Mouse (Mus musculus): ENCODE measurements at regions not wholly inside any gene's neighbourhood (a gene's known extent, or its start where the extent isn't known, plus 50 kb on each side); places are given as distances from the start of the nearest gene placed in this dataset.

DNA sequence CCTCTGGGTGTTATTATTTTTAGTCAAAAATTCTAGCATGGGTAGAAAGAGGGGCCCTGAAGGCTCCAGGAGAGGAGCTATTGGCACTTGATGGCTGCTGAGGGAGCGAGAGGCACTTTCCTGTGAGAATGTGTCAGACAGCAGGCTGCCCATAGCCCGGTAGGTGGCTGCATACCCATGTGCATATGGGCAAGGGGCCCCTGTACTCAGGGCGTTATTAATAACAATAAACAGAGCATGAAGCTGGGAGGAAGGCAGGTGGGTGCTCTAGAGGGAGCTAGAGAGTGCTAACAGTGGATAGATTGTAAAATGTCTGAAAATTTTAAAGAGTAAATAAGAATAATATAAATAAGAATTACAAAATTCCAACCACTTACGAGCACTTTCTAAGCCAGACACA lies 98.2 kb downstream of the Hhipl2 start:
- Histone ChIP-seq H3K4me3 (ENCODE audit: low read depth, low read length) (no peak overlapping the region), H3K36me3 (ENCODE audit: control insufficient read depth, insufficient read depth, low read length) (no peaks in the 10 kb centered on the region), H3K4me2 (replicated peaks; ENCODE audit: low read depth) (no peak overlapping the region), H3K9ac (ENCODE audit: low read length) (no peak overlapping the region), H3K9me3 (ENCODE audit: control insufficient read depth, low read length) (no peaks in the 10 kb centered on the region), H3K27ac (replicated peaks) (no peak overlapping the region), H3K4me1 (replicated peaks; ENCODE audit: control insufficient read depth, insufficient read depth) (no peaks in the 10 kb centered on the region), H3K27me3 (ENCODE audit: control insufficient read depth, insufficient read depth, low read length) (no peaks in the 10 kb centered on the region)
- peak; percentile 30; the same call in 1 of the 2 replicates for TF ChIP-seq CTCF (IDR thresholded peaks at IDR 0.05; ENCODE audit: low read depth)
- no peak for TF ChIP-seq EP300 (optimal IDR thresholded peaks at IDR 0.05)
- no peak for DNase-seq (ENCODE audit: low spot score)
- 54% methylated on average over 4 of the region's 4 CpGs for WGBS
- no peak for ATAC-seq (ENCODE audit: low FRiP score, low TSS enrichment)

GRCm38 (mm10) chr1:183517236-183517635 lies 99.2 kb downstream of the Hhipl2 start:
- H3K27me3 ChIP-seq (ENCODE audit: control insufficient read depth, insufficient read depth, low read length): no peaks in the 10 kb centered on the region
- H3K4me2 ChIP-seq (replicated peaks; ENCODE audit: low read depth): no peak overlapping the region
- H3K9ac ChIP-seq (ENCODE audit: low read length): no peak overlapping the region
- DNase-seq (ENCODE audit: low spot score) (no peak), ATAC-seq (ENCODE audit: low FRiP score, low TSS enrichment) (no peak)
- H3K9me3 ChIP-seq (ENCODE audit: control insufficient read depth, low read length): no peaks in the 10 kb centered on the region
- WGBS: 74% methylated on average over 4 of the region's 4 CpGs
- H3K4me1 ChIP-seq (replicated peaks; ENCODE audit: control insufficient read depth, insufficient read depth): no peaks in the 10 kb centered on the region
- H3K4me3 ChIP-seq (ENCODE audit: low read depth, low read length): no peak overlapping the region
- no peaks in the 10 kb centered on the region for H3K36me3 ChIP-seq (ENCODE audit: control insufficient read depth, insufficient read depth, low read length)
- H3K27ac ChIP-seq (replicated peaks): no peak overlapping the region
- TF ChIP-seq EP300 (optimal IDR thresholded peaks at IDR 0.05) (no peak), CTCF (IDR thresholded peaks at IDR 0.05; ENCODE audit: low read depth) (no peak)

GRCm38 (mm10) chr1:183521569-183521968 lies 103.6 kb downstream of the Hhipl2 start:
- no peak for DNase-seq (ENCODE audit: low spot score)
- Histone ChIP-seq H3K4me1 (replicated peaks; ENCODE audit: control insufficient read depth, insufficient read depth) (no peaks in the 10 kb centered on the region), H3K9me3 (ENCODE audit: control insufficient read depth, low read length) (no peaks in the 10 kb centered on the region), H3K27ac (replicated peaks) (no peak overlapping the region), H3K9ac (ENCODE audit: low read length) (no peak overlapping the region), H3K4me3 (ENCODE audit: low read depth, low read length) (no peak overlapping the region), H3K27me3 (ENCODE audit: control insufficient read depth, insufficient read depth, low read length) (no peaks in the 10 kb centered on the region), H3K36me3 (ENCODE audit: control insufficient read depth, insufficient read depth, low read length) (no peaks in the 10 kb centered on the region), H3K4me2 (replicated peaks; ENCODE audit: low read depth) (no peak overlapping the region)
- TF ChIP-seq CTCF (IDR thresholded peaks at IDR 0.05; ENCODE audit: low read depth): no peak
- TF ChIP-seq EP300 (optimal IDR thresholded peaks at IDR 0.05): no peak
- no peak for ATAC-seq (ENCODE audit: low FRiP score, low TSS enrichment)
- WGBS: 69% methylated on average over 7 of the region's 7 CpGs

- TF ChIP-seq CTCF (IDR thresholded peaks at IDR 0.05; ENCODE audit: low read depth) (no peak), EP300 (optimal IDR thresholded peaks at IDR 0.05) (no peak)
- Histone ChIP-seq H3K4me2 (replicated peaks; ENCODE audit: low read depth) (no peak overlapping the region), H3K27ac (replicated peaks) (no peak overlapping the region), H3K9ac (ENCODE audit: low read length) (no peak overlapping the region), H3K4me1 (replicated peaks; ENCODE audit: control insufficient read depth, insufficient read depth) (no peaks in the 10 kb centered on the region), H3K27me3 (ENCODE audit: control insufficient read depth, insufficient read depth, low read length) (no peaks in the 10 kb centered on the region), H3K4me3 (ENCODE audit: low read depth, low read length) (no peak overlapping the region), H3K9me3 (ENCODE audit: control insufficient read depth, low read length) (no peaks in the 10 kb centered on the region), H3K36me3 (ENCODE audit: control insufficient read depth, insufficient read depth, low read length) (no peaks in the 10 kb centered on the region)
- WGBS: 81% methylated on average over 11 of the region's 11 CpGs
- ATAC-seq (ENCODE audit: low FRiP score, low TSS enrichment) (no peak), DNase-seq (ENCODE audit: low spot score) (no peak)
Measured at GRCm38 (mm10) chr1:183533386-183533785, 115.4 kb downstream of the Hhipl2 start.

DNA sequence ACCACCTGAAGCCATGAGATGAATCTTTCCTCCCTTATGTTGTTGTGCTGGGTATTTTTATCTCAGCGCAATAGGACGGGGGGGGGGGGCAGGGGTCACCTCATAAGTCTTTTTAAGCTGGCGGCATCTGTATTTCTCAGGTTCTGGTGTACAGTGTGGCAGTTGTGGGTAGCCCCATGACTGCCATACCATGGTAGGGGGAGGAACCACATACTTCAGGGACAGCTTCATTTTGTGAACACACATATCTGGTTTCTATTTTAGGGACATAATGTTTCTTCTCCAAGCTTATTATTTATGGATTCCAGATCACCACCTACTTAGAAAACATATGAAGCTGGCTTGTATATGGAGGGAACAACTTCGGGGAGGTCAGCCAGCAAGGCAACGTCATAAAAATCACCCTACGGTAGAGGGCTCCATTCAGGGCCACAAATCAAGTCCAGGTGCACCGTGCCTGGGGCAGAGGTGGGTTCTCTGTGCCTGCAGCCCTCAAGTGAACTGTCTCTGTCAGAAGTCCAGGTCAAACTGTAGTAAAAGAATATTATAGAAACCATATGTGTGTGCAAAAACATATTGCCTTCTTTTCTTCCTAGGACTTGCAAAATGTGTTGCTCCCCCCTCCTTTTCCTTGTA lies 130.9 kb downstream of the Hhipl2 start:
- H3K9me3 ChIP-seq (ENCODE audit: control insufficient read depth, low read length): no peaks in the 10 kb centered on the region
- H3K27me3 ChIP-seq (ENCODE audit: control insufficient read depth, insufficient read depth, low read length): no peaks in the 10 kb centered on the region
- H3K4me1 ChIP-seq (replicated peaks; ENCODE audit: control insufficient read depth, insufficient read depth): no peaks in the 10 kb centered on the region
- DNase-seq (ENCODE audit: low spot score) (no peak), ATAC-seq (ENCODE audit: low FRiP score, low TSS enrichment) (no peak)
- H3K4me2 ChIP-seq (replicated peaks; ENCODE audit: low read depth): no peak overlapping the region
- no peak overlapping the region for H3K9ac ChIP-seq (ENCODE audit: low read length)
- 68% methylated on average over 7 of the region's 7 CpGs for WGBS
- no peaks in the 10 kb centered on the region for H3K36me3 ChIP-seq (ENCODE audit: control insufficient read depth, insufficient read depth, low read length)
- no peak for TF ChIP-seq EP300 (optimal IDR thresholded peaks at IDR 0.05)
- no peak for TF ChIP-seq CTCF (IDR thresholded peaks at IDR 0.05; ENCODE audit: low read depth)
- H3K27ac ChIP-seq (replicated peaks): no peak overlapping the region
- no peak overlapping the region for H3K4me3 ChIP-seq (ENCODE audit: low read depth, low read length)

DNA sequence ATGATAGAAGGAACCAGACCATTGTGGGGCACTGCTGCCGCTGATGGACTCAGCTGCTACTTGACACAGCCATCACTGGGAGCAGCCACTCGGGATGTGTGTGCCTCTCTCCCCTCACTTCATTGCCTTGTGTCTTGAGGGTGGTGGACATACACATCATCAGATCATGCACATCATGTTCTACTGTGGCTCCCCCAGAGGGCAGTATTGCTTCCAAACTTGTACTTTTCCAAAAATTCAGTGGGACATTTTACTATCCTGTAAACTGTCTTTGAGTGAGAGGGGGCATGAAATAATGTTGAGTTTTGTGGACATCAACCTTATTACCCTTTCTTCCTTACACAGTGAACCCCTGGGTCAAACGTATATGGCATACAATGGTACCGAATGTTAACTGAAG lies 134.6 kb downstream of the Hhipl2 start:
- no peak for ATAC-seq (ENCODE audit: low FRiP score, low TSS enrichment)
- no peak overlapping the region for H3K4me3 ChIP-seq (ENCODE audit: low read depth, low read length)
- H3K36me3 ChIP-seq (ENCODE audit: control insufficient read depth, insufficient read depth, low read length): no peaks in the 10 kb centered on the region
- H3K9ac ChIP-seq (ENCODE audit: low read length): no peak overlapping the region
- TF ChIP-seq EP300 (optimal IDR thresholded peaks at IDR 0.05) (no peak), CTCF (IDR thresholded peaks at IDR 0.05; ENCODE audit: low read depth) (peak; percentile 58)
- no peaks in the 10 kb centered on the region for H3K4me1 ChIP-seq (replicated peaks; ENCODE audit: control insufficient read depth, insufficient read depth)
- H3K27me3 ChIP-seq (ENCODE audit: control insufficient read depth, insufficient read depth, low read length): no peaks in the 10 kb centered on the region
- DNase-seq (ENCODE audit: low spot score): no peak
- no peaks in the 10 kb centered on the region for H3K9me3 ChIP-seq (ENCODE audit: control insufficient read depth, low read length)
- no peak overlapping the region for H3K27ac ChIP-seq (replicated peaks)
- WGBS: 86% methylated on average over 4 of the region's 4 CpGs
- H3K4me2 ChIP-seq (replicated peaks; ENCODE audit: low read depth): no peak overlapping the region
